Mouse (Mus musculus): ENCODE results near the gene Jmjd8. TPM values are rescaled to one million over a fixed set of nuclear protein-coding genes. Genes with fewer than 3 reads are reported as not detected.

Gene Jmjd8
- polyA plus RNA-seq, 2 experiments = 13.7 to 17.3 TPM

DNA sequence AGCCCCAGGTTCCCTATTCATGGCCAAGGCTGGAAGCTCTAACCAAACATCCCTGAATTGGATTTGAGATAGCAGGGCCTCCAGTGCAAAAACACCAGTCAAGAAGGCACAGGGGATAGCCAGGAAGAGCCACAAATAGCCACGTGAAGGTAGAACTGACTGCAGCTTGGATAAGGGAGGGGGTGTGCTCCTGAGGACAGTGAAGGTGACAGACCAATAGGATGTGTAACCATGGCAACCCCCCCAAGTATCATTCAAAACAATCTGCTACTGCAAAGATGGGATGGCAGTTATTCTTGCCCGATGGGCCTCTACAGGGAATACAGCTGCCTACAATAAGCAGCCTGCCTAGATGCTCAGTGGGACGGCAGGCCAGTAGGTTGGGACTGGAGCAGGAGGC, 8.9 kb downstream of the Jmjd8 start:
- Histone ChIP-seq H3K9me3 (ENCODE audit: control insufficient read depth, low read length) (no peaks in the 10 kb centered on the region), H3K27me3 (ENCODE audit: control insufficient read depth, insufficient read depth, low read length) (no peaks in the 10 kb centered on the region), H3K4me1 (replicated peaks; ENCODE audit: control insufficient read depth in 2 of 2, insufficient read depth in 2 of 2, low read length in 1 of 2) (peaks cover 3 to 6% of the 10 kb centered on the region in 2 experiments; a peak in 1 of 4 replicates), H3K27ac (no peak overlapping the region), H3K36me3 (replicated peaks; ENCODE audit: control insufficient read depth, insufficient read depth, low read depth) (peaks cover 32% of the 10 kb centered on the region), H3K4me3 (ENCODE audit: insufficient read depth in 1 of 2, low read depth in 2 of 2, low read length in 2 of 2) (no peak overlapping the region), H3K4me2 (ENCODE audit: low read depth) (no peak overlapping the region), H3K9ac (replicated peaks) (no peak overlapping the region)
- ATAC-seq (ENCODE audit: insufficient read depth) (no peak), DNase-seq (ENCODE audit: low read depth in 3 of 3, low spot score in 3 of 3) (no peak)
- TF ChIP-seq EP300 (IDR thresholded peaks at IDR 0.05; ENCODE audit: low read depth) (no peak), CTCF (IDR thresholded peaks at IDR 0.05; ENCODE audit: low read depth) (no peak)
- WGBS (ENCODE audit: insufficient replicate concordance) = 51% methylated on average over 3 of the region's 3 CpGs

GRCm38 (mm10) chr17:25838904-25839303, 10.2 kb downstream of the Jmjd8 start:
- Histone ChIP-seq H3K27ac (no peak overlapping the region), H3K27me3 (ENCODE audit: control insufficient read depth, insufficient read depth, low read length) (no peaks in the 10 kb centered on the region), H3K4me3 (ENCODE audit: insufficient read depth in 1 of 2, low read depth in 2 of 2, low read length in 2 of 2) (no peak overlapping the region), H3K4me1 (replicated peaks; ENCODE audit: control insufficient read depth in 2 of 2, insufficient read depth in 2 of 2, low read length in 1 of 2) (peaks cover 12 to 14% of the 10 kb centered on the region in 2 experiments), H3K9ac (replicated peaks) (no peak overlapping the region), H3K4me2 (ENCODE audit: low read depth) (no peak overlapping the region), H3K9me3 (ENCODE audit: control insufficient read depth, low read length) (no peaks in the 10 kb centered on the region), H3K36me3 (replicated peaks; ENCODE audit: control insufficient read depth, insufficient read depth, low read depth) (peaks cover 32% of the 10 kb centered on the region)
- TF ChIP-seq EP300 (IDR thresholded peaks at IDR 0.05; ENCODE audit: low read depth) (no peak), CTCF (IDR thresholded peaks at IDR 0.05; ENCODE audit: low read depth) (no peak)
- 75% methylated on average over 4 of the region's 4 CpGs for WGBS (ENCODE audit: insufficient replicate concordance)
- ATAC-seq (ENCODE audit: insufficient read depth) (no peak), DNase-seq (ENCODE audit: low read depth in 3 of 3, low spot score in 3 of 3) (no peak)

DNA sequence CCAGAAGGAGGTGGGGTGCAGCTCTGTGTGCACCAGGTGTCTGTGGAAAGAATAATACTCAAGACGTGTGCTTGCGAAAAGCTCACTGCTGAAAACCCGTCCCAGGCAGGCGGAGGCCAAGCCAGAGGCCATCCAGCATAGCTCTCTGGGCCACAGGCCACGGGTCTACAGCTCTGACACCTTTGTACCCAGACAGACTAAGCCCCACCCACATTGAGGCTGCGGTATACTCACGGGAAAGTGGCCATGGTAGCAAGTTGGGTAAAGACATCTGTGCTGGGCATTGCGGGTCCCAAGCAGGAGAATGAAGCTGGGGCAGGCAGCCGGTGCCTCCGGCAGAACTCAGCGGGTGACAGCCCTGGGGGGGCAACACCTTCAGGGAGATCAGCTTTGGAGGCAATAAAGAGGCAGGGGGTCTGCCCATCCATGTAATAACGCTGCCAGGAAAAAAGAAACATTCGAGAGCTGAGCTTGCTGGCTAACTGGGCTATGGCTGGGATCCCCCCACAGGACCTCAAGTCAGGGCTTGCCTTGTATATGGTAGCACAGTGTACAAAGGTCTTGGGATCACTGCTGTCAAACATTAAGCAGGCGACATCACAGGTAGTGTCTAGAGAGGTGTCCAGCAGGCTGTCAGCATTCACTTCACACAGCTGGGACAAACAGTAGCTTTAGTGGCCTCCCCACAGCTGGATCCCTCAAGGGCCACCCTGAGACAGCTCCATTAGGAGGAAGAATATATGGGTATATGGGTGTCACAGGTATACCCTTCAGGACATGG, 11.0 kb downstream of the Jmjd8 start:
- 78% methylated on average over 14 of the region's 14 CpGs for WGBS (ENCODE audit: insufficient replicate concordance)
- Histone ChIP-seq H3K9me3 (ENCODE audit: control insufficient read depth, low read length) (no peaks in the 10 kb centered on the region), H3K4me3 (ENCODE audit: insufficient read depth in 1 of 2, low read depth in 2 of 2, low read length in 2 of 2) (no peak overlapping the region), H3K4me2 (ENCODE audit: low read depth) (no peak overlapping the region), H3K27ac (no peak overlapping the region), H3K27me3 (ENCODE audit: control insufficient read depth, insufficient read depth, low read length) (no peaks in the 10 kb centered on the region), H3K36me3 (replicated peaks; ENCODE audit: control insufficient read depth, insufficient read depth, low read depth) (peaks cover 32% of the 10 kb centered on the region), H3K4me1 (replicated peaks; ENCODE audit: control insufficient read depth in 2 of 2, insufficient read depth in 2 of 2, low read length in 1 of 2) (peaks cover 13 to 15% of the 10 kb centered on the region in 2 experiments), H3K9ac (replicated peaks) (no peak overlapping the region)
- ATAC-seq (ENCODE audit: insufficient read depth) (no peak), DNase-seq (ENCODE audit: low read depth in 3 of 3, low spot score in 3 of 3) (no peak)
- no peak for TF ChIP-seq CTCF (IDR thresholded peaks at IDR 0.05; ENCODE audit: low read depth)
- no peak for TF ChIP-seq EP300 (IDR thresholded peaks at IDR 0.05; ENCODE audit: low read depth)

GRCm38 (mm10) chr17:25840519-25840918, 11.9 kb downstream of the Jmjd8 start:
- H3K4me1 ChIP-seq (replicated peaks; ENCODE audit: control insufficient read depth in 2 of 2, insufficient read depth in 2 of 2, low read length in 1 of 2) = peaks cover 16 to 19% of the 10 kb centered on the region in 2 experiments
- WGBS (ENCODE audit: insufficient replicate concordance) = 91% methylated on average over 6 of the region's 6 CpGs
- H3K4me2 ChIP-seq (ENCODE audit: low read depth) = no peak overlapping the region
- DNase-seq (ENCODE audit: low read depth in 3 of 3, low spot score in 3 of 3) = no peak
- H3K9me3 ChIP-seq (ENCODE audit: control insufficient read depth, low read length) = no peaks in the 10 kb centered on the region
- no peaks in the 10 kb centered on the region for H3K27me3 ChIP-seq (ENCODE audit: control insufficient read depth, insufficient read depth, low read length)
- no peak for ATAC-seq (ENCODE audit: insufficient read depth)
- H3K36me3 ChIP-seq (replicated peaks; ENCODE audit: control insufficient read depth, insufficient read depth, low read depth) = peaks cover 32% of the 10 kb centered on the region
- no peak overlapping the region for H3K4me3 ChIP-seq (ENCODE audit: insufficient read depth in 1 of 2, low read depth in 2 of 2, low read length in 2 of 2)
- no peak overlapping the region for H3K9ac ChIP-seq (replicated peaks)
- no peak overlapping the region for H3K27ac ChIP-seq
- no peak for TF ChIP-seq EP300 (IDR thresholded peaks at IDR 0.05; ENCODE audit: low read depth)
- TF ChIP-seq CTCF (IDR thresholded peaks at IDR 0.05; ENCODE audit: low read depth) = no peak

DNA sequence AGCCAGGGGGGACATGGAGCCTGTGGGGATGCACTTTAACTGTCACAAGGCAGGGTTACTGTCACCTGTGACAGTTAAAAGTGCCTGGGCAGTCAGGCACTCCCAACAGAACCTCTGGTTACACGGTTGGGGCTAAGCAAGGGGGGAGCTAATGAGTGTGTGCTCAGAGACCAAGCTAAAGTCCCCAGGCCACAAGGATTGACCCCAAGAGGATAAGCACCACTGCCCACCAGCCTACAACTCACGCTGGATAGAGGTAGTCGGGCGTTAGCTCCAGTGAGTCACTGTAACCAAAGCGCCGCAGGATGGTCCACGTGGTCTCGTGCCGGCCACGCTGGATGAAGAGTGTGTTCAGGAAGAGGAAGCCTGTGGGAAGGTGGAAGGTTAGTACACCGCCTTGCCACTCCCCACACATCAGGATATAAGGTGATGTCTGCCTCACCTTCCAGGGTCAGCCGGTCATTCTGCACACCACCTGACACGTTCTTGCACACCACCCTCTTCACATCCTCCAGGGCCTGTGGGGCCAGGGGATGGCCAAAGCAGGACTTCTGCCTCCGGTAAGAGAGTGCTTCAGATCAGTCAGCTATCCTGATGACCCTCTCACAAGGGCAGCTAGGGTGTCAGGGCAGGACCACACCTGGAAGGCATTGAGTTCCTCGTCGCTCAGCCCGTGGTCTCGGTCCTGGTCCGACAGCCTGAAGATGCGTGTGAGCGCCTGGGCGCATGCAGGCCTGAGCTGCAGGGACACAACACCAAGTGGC, 12.6 kb downstream of the Jmjd8 start, which contains the start of gene Gm20683:
TSS of gene Gm20683 (minus strand) at position 647 of the 764 bp plus-strand sequence.
- WGBS (ENCODE audit: insufficient replicate concordance) = 93% methylated on average over 22 of the region's 22 CpGs
- no peaks in the 10 kb centered on the region for H3K27me3 ChIP-seq (ENCODE audit: control insufficient read depth, insufficient read depth, low read length)
- TF ChIP-seq CTCF (IDR thresholded peaks at IDR 0.05; ENCODE audit: low read depth) (no peak), EP300 (IDR thresholded peaks at IDR 0.05; ENCODE audit: low read depth) (no peak)
- no peak within 1 kb of the TSS; the same call in 1 of the 2 replicates for H3K4me2 ChIP-seq (ENCODE audit: low read depth)
- no peak within 1 kb of the TSS for H3K9ac ChIP-seq (replicated peaks)
- peaks cover 32% of the 10 kb centered on the region for H3K36me3 ChIP-seq (replicated peaks; ENCODE audit: control insufficient read depth, insufficient read depth, low read depth)
- H3K27ac ChIP-seq = no peak within 1 kb of the TSS
- no peaks in the 10 kb centered on the region for H3K9me3 ChIP-seq (ENCODE audit: control insufficient read depth, low read length)
- DNase-seq (ENCODE audit: low read depth in 3 of 3, low spot score in 3 of 3) (no peak), ATAC-seq (ENCODE audit: insufficient read depth) (no peak)
- no peak within 1 kb of the TSS for H3K4me3 ChIP-seq (ENCODE audit: insufficient read depth in 1 of 2, low read depth in 2 of 2, low read length in 2 of 2)
- peaks cover 16 to 19% of the 10 kb centered on the region in 2 experiments for H3K4me1 ChIP-seq (replicated peaks; ENCODE audit: control insufficient read depth in 2 of 2, insufficient read depth in 2 of 2, low read length in 1 of 2)

Measured in liver, embryonic 14.5 days (tissue).